Mouse (Mus musculus) heart, adult 2 months (tissue): ENCODE results near the gene Gm42688.

Experiments used
- CTCF ChIP-seq: fragments of 200-600 bp; IDR thresholded peaks from 2 replicates; pipeline ENCODE4 v1.8.1; 2022; ENCODE audit warnings: antibody characterized with exemption, mild to moderate bottlenecking, moderate library complexity
- POLR2A ChIP-seq: fragments of 200-500 bp; IDR thresholded peaks from 2 replicates; pipeline ENCODE4 v1.6.1; 2011; ENCODE audit warnings: mild to moderate bottlenecking, low read depth, low read length, control low read depth; ENCODE audit not compliant: insufficient read depth

DNA sequence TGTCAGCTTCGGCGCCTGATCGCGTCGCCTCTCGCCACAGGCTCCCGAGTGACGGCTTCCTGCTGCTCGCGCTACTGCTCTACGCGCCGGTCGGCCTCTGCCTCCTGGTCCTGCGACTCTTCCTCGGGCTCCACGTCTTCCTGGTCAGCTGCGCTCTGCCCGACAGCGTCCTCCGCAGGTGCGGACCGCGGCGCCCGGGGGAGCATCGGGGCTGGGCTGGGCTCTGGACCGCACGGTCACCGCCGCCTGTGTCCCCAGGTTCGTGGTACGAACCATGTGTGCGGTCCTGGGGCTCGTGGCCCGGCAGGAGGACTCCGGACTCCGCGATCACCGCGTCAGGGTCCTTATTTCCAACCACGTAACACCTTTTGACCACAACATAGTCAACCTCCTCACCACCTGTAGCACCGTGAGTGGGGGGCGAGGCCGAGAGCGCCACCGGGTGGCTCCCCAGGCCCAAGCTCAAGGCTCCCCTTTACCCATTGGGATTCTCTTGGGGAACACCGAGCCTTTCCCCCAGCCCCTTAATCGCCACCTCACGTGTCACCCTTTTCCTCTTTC is 46.5 kb upstream of the Gm42688 start, which contains the start of gene Htra2:
- TF ChIP-seq CTCF (peak; percentile 53), POLR2A (no peak)
